Comparison of ENCODE assay signal across 10 mouse cellular contexts in genomic region chr10:82990918-82991317, GRCm38 (mm10). TPM values are rescaled to one million over a fixed set of nuclear protein-coding genes. Genes with fewer than 3 reads are reported as not detected.
DNase-seq lines count a peak whose midpoint lies in the region; ATAC-seq lines count a peak whose summit lies in the region.
"Had no signal": no experiment of that assay in that cellular context is flagged by ENCODE, and none has a peak within 500 bp of the region (broad histone marks: within the 10 kb centered on the region; RNA-seq: fewer than 3 reads in every experiment).

No protein-coding gene starts in this region.

- WGBS in neural tube, embryonic 15.5 days, result 46% methylated on average over 7 of the region's 7 CpGs
- WGBS in heart, embryonic 14.5 days, result 2% methylated on average over 7 of the region's 7 CpGs
- 27% methylated on average over 7 of the region's 7 CpGs for WGBS in liver, embryonic 13.5 days (ENCODE audit: insufficient replicate concordance)
- WGBS in hindbrain, embryonic 12.5 days, result 67% methylated on average over 7 of the region's 7 CpGs

- no peak for DNase-seq in neural tube, embryonic 10.5 days (ENCODE audit: extremely low spot score, low spot score)
- no peak for DNase-seq in liver, embryonic 13.5 days
- DNase-seq in left cerebral cortex, postnatal 14 days (ENCODE audit: low spot score in 2 of 2), result no peak
- DNase-seq in left cerebral cortex, adult 11 months (ENCODE audit: low spot score), result no peak

- ATAC-seq in neural tube, embryonic 15.5 days (ENCODE audit: low FRiP score), result no peak
- ATAC-seq in heart, embryonic 14.5 days (ENCODE audit: insufficient number of reproducible peaks, insufficient read depth, low FRiP score, low read depth), result no peak
- ATAC-seq in liver, embryonic 13.5 days (ENCODE audit: low read depth), result no peak
- no peak for ATAC-seq in activated CD4-positive, CD25-positive, alpha-beta regulatory T cell, adult 4 months
- no peak for ATAC-seq in hindbrain, embryonic 12.5 days (ENCODE audit: low FRiP score)
- ATAC-seq: midbrain, embryonic 16.5 days; Patski had no signal

- H3K9me3 ChIP-seq in neural tube, embryonic 15.5 days (replicated peaks), result no peaks in the 10 kb centered on the region
- H3K9me3 ChIP-seq in heart, embryonic 14.5 days (ENCODE audit: control insufficient read depth, low read length), result no peaks in the 10 kb centered on the region
- H3K9me3 ChIP-seq in liver, embryonic 13.5 days (replicated peaks), result no peaks in the 10 kb centered on the region
- no peaks in the 10 kb centered on the region for H3K9me3 ChIP-seq in hindbrain, embryonic 12.5 days (replicated peaks)

- 0 out of 2 replicates have a peak overlapping the region, but pooled peaks have one; percentile 5 for H3K27ac ChIP-seq in neural tube, embryonic 15.5 days (replicated peaks)
- H3K27ac ChIP-seq in heart, embryonic 14.5 days (replicated peaks in 1 of 2; ENCODE audit: control insufficient read depth in 1 of 2, insufficient read depth in 1 of 2, low read depth in 2 of 2, low read length in 2 of 2), result peak overlapping the region; percentile 73 to 77
- peak overlapping the region; percentile 94 for H3K27ac ChIP-seq in liver, embryonic 13.5 days
- H3K27ac ChIP-seq in hindbrain, embryonic 12.5 days, result no peak overlapping the region

- no peak overlapping the region for H3K4me3 ChIP-seq in neural tube, embryonic 15.5 days (replicated peaks)
- H3K4me3 ChIP-seq in heart, embryonic 14.5 days (ENCODE audit: control insufficient read depth in 1 of 2, insufficient read depth in 1 of 2, low read depth in 1 of 2, low read length in 2 of 2), result no peak overlapping the region
- H3K4me3 ChIP-seq in liver, embryonic 13.5 days (replicated peaks), result peak overlapping the region; percentile 23; the same call in 1 of the 2 replicates
- no peak overlapping the region for H3K4me3 ChIP-seq in hindbrain, embryonic 12.5 days

- peaks cover 65% of the 10 kb centered on the region for H3K4me1 ChIP-seq in neural tube, embryonic 15.5 days
- H3K4me1 ChIP-seq in heart, embryonic 14.5 days (ENCODE audit: control insufficient read depth in 2 of 2, insufficient read depth in 2 of 2, low read length in 2 of 2), result peaks cover 30 to 50% of the 10 kb centered on the region in 2 experiments
- H3K4me1 ChIP-seq in liver, embryonic 13.5 days (replicated peaks), result peaks cover 98% of the 10 kb centered on the region
- peaks cover 39% of the 10 kb centered on the region for H3K4me1 ChIP-seq in hindbrain, embryonic 12.5 days

- H3K27me3 ChIP-seq in neural tube, embryonic 15.5 days (replicated peaks), result no peaks in the 10 kb centered on the region
- no peaks in the 10 kb centered on the region for H3K27me3 ChIP-seq in heart, embryonic 14.5 days (ENCODE audit: control insufficient read depth, insufficient read depth, low read length)
- peaks cover 5% of the 10 kb centered on the region; the same call in 1 of the 2 replicates for H3K27me3 ChIP-seq in liver, embryonic 13.5 days
- no peaks in the 10 kb centered on the region for H3K27me3 ChIP-seq in hindbrain, embryonic 12.5 days
- H3K27me3 ChIP-seq: Patski had no signal

- intact Hi-C loops in left cerebral cortex, postnatal 14 days (cut with DNase I), result no loop called here

- H3K36me3 ChIP-seq in neural tube, embryonic 15.5 days, result no peaks in the 10 kb centered on the region
- no peaks in the 10 kb centered on the region for H3K36me3 ChIP-seq in heart, embryonic 14.5 days (ENCODE audit: control insufficient read depth, insufficient read depth, low read length)
- no peaks in the 10 kb centered on the region for H3K36me3 ChIP-seq in liver, embryonic 13.5 days
- H3K36me3 ChIP-seq in hindbrain, embryonic 12.5 days, result no peaks in the 10 kb centered on the region

- H3K4me2 ChIP-seq in neural tube, embryonic 15.5 days, result no peak overlapping the region
- H3K4me2 ChIP-seq in heart, embryonic 14.5 days (ENCODE audit: low read length), result peak overlapping the region; percentile 46
- H3K4me2 ChIP-seq in liver, embryonic 13.5 days, result peak overlapping the region; percentile 55
- no peak overlapping the region for H3K4me2 ChIP-seq in hindbrain, embryonic 12.5 days (replicated peaks)

- no peak overlapping the region for H3K9ac ChIP-seq in neural tube, embryonic 15.5 days (replicated peaks)
- H3K9ac ChIP-seq in heart, embryonic 14.5 days (ENCODE audit: low read length), result peak overlapping the region; percentile 42; the same call in 1 of the 2 replicates
- peak overlapping the region; percentile 61 for H3K9ac ChIP-seq in liver, embryonic 13.5 days
- no peak overlapping the region for H3K9ac ChIP-seq in hindbrain, embryonic 12.5 days

RNA-seq across cellular contexts. Expression of gene Chst11, which starts 5.6 kb away (rescaled TPM):
- 4.1 and 4.4 TPM in 2 replicates for polyA plus RNA-seq in neural tube, embryonic 15.5 days (2015; fragmentation: Nextera tagmentation; extraction: Ambion mirVana)
- polyA plus RNA-seq in heart, embryonic 14.5 days (2014; fragmentation: Nextera tagmentation; extraction: Ambion mirVana), result 3.3 and 3.5 TPM in 2 replicates
- 1.2 and 1.3 TPM in 2 replicates for polyA plus RNA-seq in liver, embryonic 13.5 days (2015; fragmentation: Nextera tagmentation; extraction: Ambion mirVana)
- 10 to 100 TPM; 29.8 to 33.1 TPM for total RNA-seq in left cerebral cortex, postnatal 14 days (2021)
- polyA plus RNA-seq in activated CD4-positive, CD25-positive, alpha-beta regulatory T cell, adult 4 months (2017; shearing (Covaris generic)), result under 1 TPM; 0.53 to 0.78 TPM
- 2.5 and 2.7 TPM in 2 replicates for polyA plus RNA-seq in hindbrain, embryonic 12.5 days (2016; fragmentation: Nextera tagmentation; extraction: Ambion mirVana)

Comparison
In these comparisons a context has a peak if more than half of its experiments do, and no peak if none do; other contexts are left out.
1. H3K4me2 ChIP-seq: peak in heart, embryonic 14.5 days (single experiment) and liver, embryonic 13.5 days (single experiment); none in neural tube, embryonic 15.5 days (single experiment) and hindbrain, embryonic 12.5 days (single experiment).
2. H3K9ac ChIP-seq: peak in heart, embryonic 14.5 days (single experiment) and liver, embryonic 13.5 days (single experiment); none in neural tube, embryonic 15.5 days (single experiment) and hindbrain, embryonic 12.5 days (single experiment).